Mouse (Mus musculus): Measurements from ENCODE around the gene Fgf5. TPM values are rescaled to one million over a fixed set of nuclear protein-coding genes. Genes with fewer than 3 reads are reported as not detected.

The Fgf5 gene
- polyA plus RNA-seq (2012; ENCODE audit: low replicate concordance) = not detected in 2 replicates

DNA sequence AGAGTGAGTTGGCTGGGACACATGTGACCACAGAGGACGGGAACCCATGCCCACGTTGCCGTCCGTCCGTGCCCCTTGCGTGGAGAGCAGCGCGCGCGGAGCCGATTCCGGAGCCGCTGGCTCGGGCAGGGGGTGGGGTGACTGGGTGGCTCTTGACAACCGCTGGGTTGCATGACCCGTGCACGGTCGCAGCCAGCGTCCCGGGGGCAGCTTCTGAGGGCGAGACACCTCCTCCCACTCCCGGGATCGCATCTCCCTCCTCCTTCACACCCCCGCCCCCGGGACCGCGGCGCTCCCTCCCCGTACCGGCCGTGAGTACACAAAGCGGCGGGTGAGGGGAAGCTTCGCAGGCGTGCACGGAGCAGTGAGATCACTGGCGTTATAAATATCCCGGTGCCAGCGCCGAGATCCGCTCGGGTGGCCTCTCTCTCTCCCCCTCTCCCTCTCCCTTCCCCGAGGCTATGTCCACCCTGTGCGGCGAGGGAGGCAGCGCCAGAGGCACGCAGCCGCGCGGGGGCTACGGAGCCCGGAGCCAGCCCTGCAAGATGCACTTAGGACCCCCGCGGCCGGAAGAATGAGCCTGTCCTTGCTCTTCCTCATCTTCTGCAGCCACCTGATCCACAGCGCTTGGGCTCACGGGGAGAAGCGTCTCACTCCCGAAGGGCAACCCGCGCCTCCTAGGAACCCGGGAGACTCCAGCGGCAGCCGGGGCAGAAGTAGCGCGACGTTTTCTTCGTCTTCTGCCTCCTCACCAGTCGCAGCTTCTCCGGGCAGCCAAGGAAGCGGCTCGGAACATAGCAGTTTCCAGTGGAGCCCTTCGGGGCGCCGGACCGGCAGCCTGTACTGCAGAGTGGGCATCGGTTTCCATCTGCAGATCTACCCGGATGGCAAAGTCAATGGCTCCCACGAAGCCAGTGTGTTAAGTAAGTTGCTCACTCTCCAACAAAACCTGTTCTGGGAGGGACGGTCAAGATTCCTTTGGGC, at the start of gene Fgf5:
Fgf5 (plus strand) TSS at position 347 of the 984 bp plus-strand sequence.

Other genes starting within 250 kb of the Fgf5 start
- 12.1 and 15.7 TPM in 2 replicates for gene Antxr2, start 223.1 kb upstream of the Fgf5 start, polyA plus RNA-seq (2012; ENCODE audit: low replicate concordance)
- gene Prdm8, start 87.0 kb upstream of the Fgf5 start, polyA plus RNA-seq (2012; ENCODE audit: low replicate concordance) = 0.10 TPM in 1 of 2 replicates, not detected in the other
- not detected in 2 replicates for gene Cfap299, start 75.1 kb downstream of the Fgf5 start, polyA plus RNA-seq (2012; ENCODE audit: low replicate concordance)